Mouse (Mus musculus) ovary, postnatal 10 days (tissue): Measurements from ENCODE around the gene Erc2.

Source experiments
- DNase-seq: peaks from one replicate; pipeline ENCODE4 v3.0.0; 2022; ENCODE audit warnings: low spot score

The Erc2 gene

DNA sequence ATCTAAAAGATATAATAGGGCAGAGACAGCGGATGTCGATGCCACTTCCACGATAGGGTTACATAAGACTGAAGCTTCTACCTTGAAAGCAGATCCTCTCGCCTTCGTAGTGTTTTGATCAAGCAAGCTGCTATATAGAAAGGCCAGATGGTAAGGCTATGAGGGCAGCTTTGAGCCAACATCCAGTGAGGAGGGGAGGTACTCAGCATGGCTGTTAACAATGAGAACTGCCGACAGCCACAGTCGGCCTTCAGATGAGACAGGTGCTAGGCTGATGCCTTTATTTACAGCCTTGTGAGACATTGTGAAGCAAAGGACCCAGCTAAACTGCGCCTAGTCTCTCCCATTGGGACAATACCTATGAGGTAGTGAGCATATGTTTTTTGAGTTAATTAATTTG is 156.3 kb downstream of the Erc2 start:
- DNase-seq: no peak

DNA sequence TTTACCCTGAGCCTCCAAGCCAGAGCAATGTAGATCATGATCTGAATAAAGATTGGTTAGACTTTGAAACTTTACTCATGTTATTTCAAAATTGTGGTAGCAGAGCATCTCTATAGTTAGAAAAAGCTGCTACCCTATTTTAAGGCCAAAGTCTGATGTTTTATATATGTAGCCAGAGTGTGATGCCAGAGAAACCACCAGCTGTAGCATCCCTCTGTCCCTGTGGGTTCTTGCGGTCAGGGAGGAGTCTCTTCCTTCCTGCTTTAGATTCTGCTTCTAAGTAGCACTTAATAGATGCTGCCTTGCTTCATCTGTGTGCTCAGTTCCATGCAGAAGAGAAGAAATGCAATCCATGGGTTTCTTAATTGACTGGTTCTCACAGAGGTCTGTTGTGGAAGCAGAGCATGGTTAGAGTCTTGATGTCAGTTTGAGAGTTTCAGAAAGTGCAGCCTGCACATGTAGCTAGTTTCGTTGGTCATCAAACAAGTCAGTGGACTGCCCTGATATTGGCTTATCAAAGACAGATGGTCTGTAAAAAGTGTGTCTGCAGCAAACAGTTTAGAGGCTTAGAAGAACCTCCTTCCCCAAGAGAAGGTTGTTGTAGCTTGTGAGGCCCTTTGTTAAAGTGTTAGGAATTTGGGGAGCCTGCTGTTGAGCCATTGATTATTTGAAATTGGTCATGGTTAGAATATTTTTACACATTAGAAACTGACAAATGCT is 156.9 kb downstream of the Erc2 start:
- DNase-seq: no peak

DNA sequence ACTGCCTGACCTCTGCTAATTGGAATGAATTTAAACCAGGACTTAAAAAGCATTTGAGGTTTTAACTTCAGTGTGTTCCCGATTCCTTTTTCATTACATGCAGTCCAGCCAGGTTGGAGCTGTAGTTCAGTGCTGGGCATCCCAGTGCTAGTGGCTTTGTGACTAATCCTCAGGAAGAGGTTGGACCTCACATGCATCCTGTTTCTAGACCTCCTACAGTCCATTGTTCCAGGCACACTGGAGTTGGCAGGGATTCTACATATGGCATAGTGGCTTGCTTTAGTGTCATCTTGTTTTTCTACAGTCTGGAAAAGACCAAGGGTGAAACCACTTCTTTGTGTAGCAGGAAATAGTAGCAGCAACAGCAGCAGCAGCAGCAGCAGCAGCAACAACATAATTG is 159.0 kb downstream of the Erc2 start:
- no peak for DNase-seq

DNA sequence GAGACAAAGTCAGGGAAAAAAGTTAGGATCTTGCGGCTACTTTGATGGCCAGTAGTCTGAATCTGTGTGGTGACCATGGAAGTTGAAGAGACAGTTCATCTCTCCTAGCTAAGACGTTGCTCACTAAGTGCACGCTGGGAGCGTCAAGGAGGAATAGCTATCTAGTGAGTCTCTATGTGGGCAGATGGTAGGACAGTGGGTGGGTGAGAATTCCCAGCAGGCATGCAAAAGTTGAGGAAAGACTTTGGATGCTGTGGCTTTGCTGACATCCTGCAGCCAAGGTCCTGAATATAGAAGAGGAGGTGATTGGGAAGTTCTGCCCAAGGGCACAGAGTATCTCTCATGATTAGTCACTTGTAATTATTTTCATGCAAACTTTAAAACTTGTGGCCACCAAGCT is 162.6 kb downstream of the Erc2 start:
- DNase-seq: no peak

DNA sequence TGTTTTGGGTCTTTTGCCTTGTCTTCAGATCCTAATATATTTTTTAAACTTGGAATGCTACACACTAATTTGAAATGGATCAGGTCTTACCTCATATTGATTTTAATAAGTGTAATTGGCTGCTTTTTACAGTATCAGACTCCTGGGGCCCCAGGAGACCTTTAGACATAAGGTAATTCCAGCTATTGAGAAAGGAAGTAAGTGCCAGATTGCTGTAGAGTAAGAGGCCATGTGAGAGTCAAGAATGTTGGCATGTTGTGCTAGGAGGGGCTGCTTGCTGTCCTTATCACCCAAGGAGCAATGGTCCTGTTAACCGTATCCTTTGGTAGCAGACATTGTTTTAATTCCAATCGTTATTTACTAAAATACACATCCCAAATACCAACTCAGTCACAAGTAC is 163.3 kb downstream of the Erc2 start:
- DNase-seq: no peak

DNA sequence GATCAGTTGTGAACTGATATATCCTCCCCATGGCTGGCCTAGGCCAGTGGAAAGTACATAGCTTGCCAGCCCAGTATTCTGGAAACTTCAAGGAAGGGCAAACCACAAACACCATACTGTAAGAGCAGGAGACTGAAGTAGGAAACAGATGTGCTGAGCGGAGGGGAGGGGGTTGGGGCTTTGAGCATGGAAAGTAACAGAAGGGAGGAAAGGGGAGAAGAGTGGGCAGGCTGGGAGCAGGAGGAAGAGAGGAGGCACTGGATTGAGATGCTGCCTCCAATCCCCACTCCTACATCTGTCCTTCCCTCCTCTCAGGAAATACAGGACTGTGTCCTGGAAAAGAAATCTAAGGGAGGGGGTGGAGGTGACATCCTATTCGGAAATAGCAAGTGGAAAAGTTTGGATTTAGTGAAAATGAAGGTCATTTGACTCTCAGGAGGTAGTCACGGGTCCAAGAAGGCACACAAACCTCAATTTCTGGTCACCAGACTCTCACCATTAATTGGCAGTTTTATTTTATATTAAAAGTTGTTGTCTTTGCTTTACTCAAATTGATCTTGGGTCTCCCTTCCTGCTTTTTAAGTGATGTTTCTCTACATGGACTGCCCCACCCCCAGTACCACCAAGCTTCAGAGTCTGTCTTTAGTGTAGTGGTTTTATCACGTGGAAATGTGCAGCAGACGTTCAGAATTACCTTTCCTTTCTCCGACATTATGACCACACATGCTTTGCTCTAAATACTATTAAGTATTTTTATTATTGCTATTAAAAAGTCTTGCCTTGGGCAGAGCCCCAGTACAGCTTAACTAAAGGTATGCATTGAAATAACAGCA is 167.1 kb downstream of the Erc2 start:
- no peak for DNase-seq

DNA sequence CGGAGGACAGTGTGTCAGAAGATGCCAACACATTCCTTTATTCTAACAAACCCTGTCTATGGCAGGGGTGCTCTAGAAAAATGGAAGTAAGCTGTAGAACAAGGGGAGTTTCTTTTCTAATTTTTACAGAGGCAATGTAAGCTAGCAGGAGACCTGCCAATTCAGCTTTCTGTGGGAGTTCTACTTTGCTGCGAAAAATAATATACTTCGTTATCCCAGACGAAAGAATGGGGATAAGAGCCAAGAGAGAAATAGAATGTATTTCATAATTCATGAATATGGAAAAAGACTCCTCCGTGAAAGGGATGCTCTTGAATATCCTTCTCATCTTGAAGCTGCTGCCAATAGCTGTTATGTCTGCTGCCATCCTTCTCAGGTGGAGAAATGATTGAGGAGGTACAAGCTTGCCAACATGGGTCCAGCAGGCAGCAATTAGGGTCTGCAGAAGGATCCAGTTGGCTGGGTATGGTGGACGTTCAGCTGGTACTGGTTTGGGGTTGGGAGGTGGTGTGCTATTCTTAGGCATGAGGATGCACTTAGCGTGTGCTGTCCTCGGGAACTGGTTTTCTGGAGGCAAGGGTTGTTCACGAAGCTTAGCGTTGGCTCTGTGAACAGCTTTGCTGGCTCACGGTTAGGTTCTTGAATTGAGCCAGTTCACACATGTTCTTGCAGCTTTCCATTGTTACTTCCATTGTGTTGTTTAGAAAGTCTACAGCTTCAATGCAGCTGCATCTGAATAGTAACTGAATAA is 176.1 kb downstream of the Erc2 start:
- DNase-seq: no peak

DNA sequence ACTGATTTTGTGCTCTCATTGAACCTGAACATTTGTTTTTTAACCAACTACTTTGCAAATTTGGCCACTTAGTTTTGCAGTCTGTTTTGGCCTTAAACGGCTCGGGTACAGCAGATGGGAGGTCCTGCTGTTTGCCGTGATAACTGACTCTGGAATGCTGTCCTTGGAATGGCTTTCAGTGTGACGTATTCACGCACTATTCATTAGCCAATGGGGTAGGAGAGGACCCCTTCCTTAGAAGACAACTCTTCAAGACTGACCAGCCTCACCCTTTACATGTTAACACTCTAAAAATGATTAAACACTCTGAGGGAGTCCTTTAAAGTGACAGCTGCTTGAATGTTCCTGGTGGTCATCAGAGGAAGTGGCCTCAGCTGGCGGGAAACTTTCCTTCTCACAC is 178.5 kb downstream of the Erc2 start:
- DNase-seq: no peak

DNA sequence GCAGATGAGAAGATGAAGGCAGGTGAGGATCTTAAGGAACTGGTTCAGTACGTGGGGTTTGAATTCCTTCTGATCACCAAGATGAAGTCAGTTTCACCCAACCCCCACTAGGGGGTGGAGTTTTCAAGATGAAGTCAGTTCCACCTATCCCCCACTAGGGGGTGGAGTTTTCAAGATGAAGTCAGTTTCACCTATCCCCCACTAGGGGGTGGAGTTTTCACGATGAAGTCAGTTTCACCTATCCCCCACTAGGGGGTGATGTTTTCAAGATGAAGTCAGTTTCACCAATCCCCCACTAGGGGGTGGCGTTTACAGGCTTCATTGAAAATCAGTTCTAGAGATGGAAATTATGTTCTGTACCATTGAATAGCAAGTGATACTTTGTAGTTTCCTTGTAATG is 181.7 kb downstream of the Erc2 start:
- no peak for DNase-seq

DNA sequence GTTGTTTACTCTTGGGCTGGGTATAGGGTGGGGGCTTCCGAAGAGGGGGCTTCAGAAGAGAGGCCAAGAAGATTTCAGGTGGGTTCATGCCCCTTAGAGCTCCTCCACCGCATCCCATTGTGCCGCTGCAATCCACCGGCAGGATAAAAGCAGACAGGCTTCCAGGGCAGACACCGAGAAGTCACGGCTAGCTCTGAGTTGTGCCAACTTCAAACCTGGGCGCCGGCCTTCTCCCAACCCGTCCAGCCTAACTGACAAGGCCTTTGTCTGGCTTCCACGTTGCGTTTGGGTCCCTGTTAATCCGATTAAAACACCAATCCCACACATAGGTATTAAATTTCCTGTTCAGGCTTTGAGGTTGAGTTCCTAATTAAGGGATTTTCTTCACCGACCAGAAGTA is 182.8 kb downstream of the Erc2 start:
- DNase-seq: no peak

DNA sequence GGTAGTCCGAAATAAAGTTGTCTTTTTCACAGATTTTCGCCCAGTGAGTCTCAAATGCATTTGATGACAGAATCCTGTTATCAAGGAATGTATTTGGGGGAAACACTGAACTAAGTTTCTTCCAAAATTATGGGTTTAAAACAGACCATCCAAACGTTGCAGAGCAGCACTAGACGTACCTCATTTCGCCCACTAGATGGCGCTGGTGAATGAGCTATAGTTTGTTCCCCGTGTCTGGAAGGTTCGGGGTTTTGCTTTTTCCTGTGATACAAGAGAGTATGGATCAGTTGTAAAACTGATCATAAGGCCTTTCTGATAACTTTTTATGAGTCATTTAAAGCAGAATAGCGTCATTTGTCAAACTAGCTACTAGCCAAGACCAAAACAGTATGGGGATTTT is 185.9 kb downstream of the Erc2 start:
- DNase-seq: peak; percentile 29

DNA sequence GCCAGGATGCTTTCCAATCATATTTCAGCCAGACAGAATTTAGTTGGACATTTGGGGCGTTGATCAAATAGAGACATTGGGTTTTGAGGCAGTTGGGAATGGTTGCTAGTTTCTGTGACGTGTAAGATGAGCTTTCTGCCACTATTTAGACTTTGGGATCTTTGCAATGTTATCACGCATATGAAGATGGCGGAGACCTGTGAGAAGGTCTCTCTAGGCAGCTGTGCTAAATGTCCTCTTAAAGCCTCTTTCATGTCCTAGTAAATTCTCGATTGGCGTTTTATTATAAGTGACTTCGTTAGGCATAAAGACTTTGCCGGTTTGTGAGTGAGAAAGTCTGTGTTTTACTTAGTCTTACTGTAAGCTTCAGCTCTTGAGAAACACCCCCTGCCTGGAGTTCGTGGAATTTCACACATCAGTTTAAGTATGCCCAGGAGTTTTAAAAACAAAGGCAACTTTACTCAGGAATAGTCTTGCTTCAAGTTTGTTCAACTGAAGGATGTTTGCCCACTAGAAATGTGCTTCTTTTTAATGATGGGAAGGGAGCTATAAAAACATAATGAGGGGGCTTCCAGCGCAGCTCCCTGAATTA is 186.4 kb downstream of the Erc2 start:
- DNase-seq: no peak

DNA sequence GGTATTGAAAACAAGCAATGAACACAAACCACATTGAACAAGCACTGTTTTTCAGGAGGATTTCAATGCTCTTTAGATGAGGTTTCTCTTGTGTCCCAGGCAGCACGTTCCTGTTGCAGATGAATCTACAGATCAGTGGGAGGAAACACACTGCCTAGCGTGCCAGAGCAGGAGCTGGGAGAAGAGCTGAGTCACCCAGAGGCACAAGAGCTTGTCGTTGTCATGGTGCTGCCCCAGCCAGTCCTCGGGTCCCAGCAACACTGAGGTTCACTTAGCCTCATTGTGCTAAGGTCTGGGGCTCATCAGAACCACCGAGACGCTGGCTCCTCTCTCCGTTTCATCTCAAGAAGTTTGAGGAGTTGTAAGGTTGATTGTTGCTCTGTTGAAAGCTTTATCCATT is 188.6 kb downstream of the Erc2 start:
- DNase-seq: no peak

DNA sequence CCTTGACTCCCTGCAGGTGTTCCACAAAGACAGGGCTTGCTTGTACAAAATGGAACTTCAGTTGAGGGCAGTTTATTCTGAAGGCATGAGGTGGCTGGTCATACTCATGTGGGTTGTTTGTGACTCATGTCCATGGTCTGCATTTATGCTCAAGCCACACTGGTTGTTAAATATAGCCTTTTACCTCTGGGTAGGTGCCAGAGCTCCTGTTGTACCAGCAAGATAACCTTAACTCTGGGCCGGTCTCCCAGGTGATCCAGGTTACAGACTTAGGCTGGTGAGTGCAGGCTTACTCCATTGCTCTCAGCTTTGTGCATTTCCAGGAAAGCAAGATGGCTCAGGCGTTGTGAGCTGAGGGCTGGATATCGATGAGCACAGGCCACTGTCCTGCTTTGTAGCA is 189.4 kb downstream of the Erc2 start:
- DNase-seq: no peak

DNA sequence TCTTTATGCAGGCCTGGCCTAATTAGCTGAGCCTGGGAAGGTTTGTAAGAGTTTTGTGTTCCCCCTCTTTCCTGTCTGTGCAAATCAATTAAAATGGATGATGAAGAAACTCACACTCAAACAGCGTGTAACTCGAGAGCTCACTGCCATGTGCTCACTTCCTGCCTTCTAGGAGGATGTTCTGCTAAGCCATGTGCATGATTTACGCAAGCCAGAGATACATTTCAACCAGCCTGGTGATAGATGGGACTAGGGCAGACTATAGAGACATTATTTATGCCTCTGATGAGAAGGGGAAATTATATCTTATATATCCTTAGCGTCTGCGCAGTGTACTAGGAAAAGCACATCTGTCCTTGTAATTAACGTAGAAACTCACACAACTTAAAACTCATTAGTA is 193.5 kb downstream of the Erc2 start:
- no peak for DNase-seq

DNA sequence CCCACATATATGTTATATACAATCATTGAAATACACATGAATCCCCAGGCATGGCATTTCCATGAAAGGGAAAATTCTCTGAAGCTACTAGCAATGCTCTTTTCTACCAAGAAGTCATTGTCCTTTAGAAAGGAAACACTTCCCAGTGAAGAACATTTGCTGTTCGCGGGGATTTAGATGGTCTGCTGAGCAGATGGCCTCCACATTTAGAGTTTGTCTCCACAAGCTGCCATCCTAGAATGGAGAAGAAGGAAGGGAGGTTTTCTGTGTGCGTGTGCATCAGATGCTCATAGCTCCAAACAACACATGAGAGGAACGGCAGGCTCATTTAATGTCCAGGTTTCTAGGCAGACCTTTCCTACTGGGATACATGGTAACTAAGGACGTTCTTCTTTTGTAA is 196.8 kb downstream of the Erc2 start:
- no peak for DNase-seq

DNA sequence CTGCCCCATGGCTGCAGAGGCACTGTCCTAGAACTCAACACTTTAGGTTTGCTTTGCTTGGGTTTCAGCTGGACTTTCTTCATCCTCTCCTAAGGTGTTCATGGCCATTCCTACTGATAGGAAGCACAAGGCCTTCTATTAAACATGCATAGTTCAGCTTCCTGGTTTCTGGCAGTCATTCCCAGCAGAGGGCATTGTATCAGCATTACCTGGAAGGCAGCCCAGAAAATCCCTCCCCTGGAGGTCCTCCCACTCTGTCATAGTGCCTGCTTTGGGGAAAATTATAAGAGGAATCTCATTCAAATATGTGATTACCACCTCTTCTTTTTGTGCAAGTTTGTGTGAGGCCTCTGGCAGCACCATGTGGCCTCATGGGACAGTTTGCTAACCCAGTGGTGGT is 199.6 kb downstream of the Erc2 start:
- no peak for DNase-seq

DNA sequence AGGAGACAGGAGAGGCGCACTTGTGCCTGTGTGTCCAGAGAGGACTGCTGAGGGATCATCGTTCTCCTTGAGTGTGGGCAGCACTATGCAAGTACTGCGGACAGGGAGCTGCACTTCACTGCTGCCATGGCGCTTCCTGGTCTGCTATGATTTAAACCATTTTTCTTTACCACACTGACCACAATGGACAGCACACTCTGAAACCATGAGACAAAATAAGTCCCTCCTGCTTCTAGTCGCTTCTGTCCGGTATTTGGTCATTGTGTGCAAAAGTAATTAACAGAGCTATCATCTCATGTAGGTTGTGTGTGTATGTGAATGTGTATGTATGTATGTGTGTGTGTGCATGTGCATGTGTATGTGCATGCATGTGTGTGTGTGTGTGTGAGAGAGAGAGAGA is 200.3 kb downstream of the Erc2 start:
- no peak for DNase-seq

DNA sequence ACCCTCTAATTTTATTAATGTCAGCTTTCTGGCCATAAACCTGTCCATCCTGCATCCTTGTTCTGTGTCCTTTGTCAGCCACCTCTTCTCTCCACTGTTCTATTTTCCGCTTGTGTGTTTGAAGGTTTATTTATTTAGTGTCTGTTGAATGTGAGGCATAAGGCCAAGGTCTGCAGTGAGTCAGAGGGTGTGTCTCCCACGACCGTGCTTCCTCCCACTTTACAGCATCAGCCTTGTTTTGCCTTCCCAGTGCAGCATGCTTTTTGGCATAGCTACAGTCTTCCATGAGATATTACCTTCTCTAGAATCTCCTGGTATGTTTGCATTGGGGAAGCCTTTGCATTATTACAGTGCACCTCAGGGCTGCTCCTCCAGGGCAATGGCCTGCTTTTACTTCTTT is 200.8 kb downstream of the Erc2 start:
- DNase-seq: no peak

DNA sequence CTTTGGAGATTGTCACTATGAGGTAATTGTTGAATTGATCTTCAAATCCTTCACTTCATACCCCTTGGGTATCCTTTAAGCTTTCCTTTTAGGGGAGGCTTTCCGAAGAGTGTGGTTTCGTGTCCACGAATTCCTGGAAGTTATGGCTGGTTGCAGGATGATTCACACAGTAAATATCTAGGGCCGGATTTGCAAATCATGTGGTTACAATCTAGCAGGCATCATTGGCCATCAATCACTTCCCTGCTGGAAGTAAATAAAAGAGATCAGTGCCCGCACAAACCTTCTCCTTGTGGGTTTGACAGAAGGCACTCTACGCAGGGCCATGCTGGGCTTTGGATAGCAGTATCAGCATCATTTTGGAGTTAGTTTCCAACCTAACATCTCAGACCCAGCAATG is 201.7 kb downstream of the Erc2 start:
- no peak for DNase-seq

DNA sequence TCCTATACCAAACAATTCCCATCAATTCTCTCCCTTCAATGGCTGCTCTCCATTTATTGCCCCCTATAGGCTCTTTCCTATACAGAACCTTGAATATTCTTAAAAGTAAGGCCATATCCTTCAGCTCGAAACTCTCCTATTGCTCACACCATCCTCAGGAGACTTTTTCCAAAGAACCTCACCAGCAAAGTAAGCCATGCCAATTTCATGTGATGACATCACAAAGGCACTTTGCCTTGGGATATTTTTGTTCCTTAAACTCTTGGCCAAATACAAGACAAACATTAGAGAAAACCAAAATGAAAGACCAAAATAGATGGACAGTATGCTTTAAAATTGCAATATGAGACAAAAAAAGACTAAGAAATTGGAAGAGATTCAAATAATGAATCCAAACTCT is 204.6 kb downstream of the Erc2 start:
- no peak for DNase-seq

DNA sequence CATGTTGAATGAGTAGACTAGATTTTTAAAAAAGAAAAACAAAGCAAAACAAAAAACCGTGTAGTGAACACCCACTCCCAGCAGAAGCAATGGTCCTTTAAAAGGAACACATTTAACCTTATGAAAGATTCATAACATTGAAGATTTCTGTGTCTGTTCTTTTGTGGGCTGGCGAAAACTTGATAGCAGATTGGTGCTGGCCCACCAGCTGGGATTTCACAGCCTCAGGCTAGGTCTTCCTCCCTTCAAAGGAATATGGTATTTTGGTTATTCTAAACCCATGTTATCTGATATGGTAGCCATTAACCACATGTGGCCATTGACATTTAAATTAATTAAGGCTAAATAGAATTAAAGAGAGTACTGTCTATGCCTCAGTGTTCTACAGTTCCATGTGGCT is 205.9 kb downstream of the Erc2 start:
- no peak for DNase-seq

DNA sequence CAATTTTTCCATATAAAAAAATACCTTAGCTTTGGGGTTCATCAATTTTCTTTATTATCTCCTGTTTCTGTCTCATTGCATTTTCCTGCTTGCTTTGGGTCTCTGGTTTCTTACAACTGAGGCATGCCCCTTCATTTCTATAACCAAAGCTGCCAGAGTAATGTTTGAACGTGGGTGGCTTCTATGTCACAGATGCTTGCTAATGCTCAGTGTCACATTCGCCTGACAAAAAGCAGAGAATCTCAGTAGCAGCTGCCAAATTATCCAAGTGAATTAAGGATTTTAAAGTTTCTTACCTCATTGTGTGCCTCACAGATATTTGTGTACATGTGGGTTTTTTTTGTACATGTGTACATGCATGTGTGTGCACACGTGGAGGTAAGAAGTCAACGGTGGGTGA is 210.0 kb downstream of the Erc2 start:
- no peak for DNase-seq
